Mouse (Mus musculus) limb, embryonic 12.5 days (tissue): ENCODE results near the gene 1500009L16Rik. TPM values are rescaled to one million over a fixed set of nuclear protein-coding genes. Genes with fewer than 3 reads are reported as not detected.
A peak's percentile ranks its signal among the peaks of the same experiment; 100 is the strongest.

Experiments
- ATAC-seq: fragments of 200-750 bp; cut with Nextera tagmentation; 2 replicates; pipeline ENCODE4 v1.8.0; 2017; ENCODE audit warnings: low read depth, moderate TSS enrichment; ENCODE audit not compliant: insufficient number of reproducible peaks, insufficient read depth, low FRiP score, low TSS enrichment
- H3K27ac ChIP-seq: fragments of 300-500 bp; sonication (generic); 2 replicates; pipeline ENCODE4 v1.5.1; 2016; ENCODE audit warnings: mild to moderate bottlenecking, moderate library complexity
- H3K27me3 ChIP-seq: fragments of 300-500 bp; sonication (generic); 2 replicates; pipeline ENCODE4 v1.6.1; 2016; ENCODE audit warnings: mild to moderate bottlenecking, moderate library complexity
- H3K36me3 ChIP-seq: fragments of 300-500 bp; sonication (generic); 2 replicates; pipeline ENCODE4 v1.6.1; 2016; ENCODE audit warnings: mild to moderate bottlenecking, moderate library complexity
- H3K4me1 ChIP-seq: fragments of 300-500 bp; sonication (generic); replicated peaks from 2 replicates; pipeline ENCODE4 v1.6.1; 2016
- H3K4me2 ChIP-seq: fragments of 300-500 bp; sonication (generic); 2 replicates; pipeline ENCODE4 v1.6.1; 2016; ENCODE audit warnings: mild to moderate bottlenecking, moderate library complexity
- H3K4me3 ChIP-seq: fragments of 300-500 bp; sonication (generic); replicated peaks from 2 replicates; pipeline ENCODE4 v1.5.1; 2016; ENCODE audit warnings: mild to moderate bottlenecking
- H3K9ac ChIP-seq: fragments of 300-500 bp; sonication (generic); replicated peaks from 2 replicates; pipeline ENCODE4 v1.6.1; 2016; ENCODE audit warnings: mild to moderate bottlenecking, moderate library complexity
- H3K9me3 ChIP-seq: fragments of 300-500 bp; sonication (generic); 2 replicates; pipeline ENCODE4 v1.6.1; 2016; ENCODE audit warnings: mild to moderate bottlenecking, moderate library complexity
- WGBS: fragments of 180-500 bp; shearing (Covaris S2); methylation state at CpG from one replicate; pipeline ENCODE4 v1.1.7; 2016; 5-methylcytosine and 5-hydroxymethylcytosine counted together
- polyA plus RNA-seq: library from polyadenylated mRNA; unstranded; fragments of >200 nt; fragmentation: Nextera tagmentation; extraction: Ambion mirVana; gene quantifications from 2 replicates; pipeline ENCODE4 v1.2.1, GENCODE M21; 2016

The 1500009L16Rik gene
- polyA plus RNA-seq, 1 experiment from 2014 or later = 43.9 TPM

DNA sequence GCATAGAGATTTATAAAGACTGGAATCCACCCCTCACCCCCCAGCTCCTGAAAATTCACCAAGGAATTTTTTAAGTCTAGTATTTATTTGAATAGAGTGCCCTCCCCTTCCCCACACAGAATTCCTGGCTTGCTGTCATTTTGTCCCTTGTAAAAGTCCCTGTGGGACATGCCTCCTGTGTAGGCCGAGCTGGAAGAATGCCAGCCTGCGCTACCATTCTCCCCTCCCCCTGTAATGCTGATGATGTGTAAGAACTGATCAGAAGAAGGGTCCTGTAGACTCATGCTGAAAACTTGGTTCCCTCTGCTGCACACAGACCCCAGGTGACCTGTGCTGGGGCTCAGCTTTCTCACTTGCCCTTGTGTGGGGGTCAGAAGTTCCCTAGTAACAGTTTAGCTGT is 37.9 kb downstream of the 1500009L16Rik start:
- Histone ChIP-seq H3K36me3 (peaks cover 24% of the 10 kb centered on the region), H3K9ac (0 out of 2 replicates have a peak overlapping the region, but pooled peaks have one; percentile 4), H3K4me3 (no peak overlapping the region), H3K4me2 (no peak overlapping the region), H3K4me1 (peaks cover 11% of the 10 kb centered on the region), H3K27me3 (no peaks in the 10 kb centered on the region), H3K9me3 (peaks cover 5% of the 10 kb centered on the region; the same call in 1 of the 2 replicates), H3K27ac (0 out of 2 replicates have a peak overlapping the region, but pooled peaks have one; percentile 41)
- 56% methylated on average over 2 of the region's 2 CpGs for WGBS
- ATAC-seq = no peak

DNA sequence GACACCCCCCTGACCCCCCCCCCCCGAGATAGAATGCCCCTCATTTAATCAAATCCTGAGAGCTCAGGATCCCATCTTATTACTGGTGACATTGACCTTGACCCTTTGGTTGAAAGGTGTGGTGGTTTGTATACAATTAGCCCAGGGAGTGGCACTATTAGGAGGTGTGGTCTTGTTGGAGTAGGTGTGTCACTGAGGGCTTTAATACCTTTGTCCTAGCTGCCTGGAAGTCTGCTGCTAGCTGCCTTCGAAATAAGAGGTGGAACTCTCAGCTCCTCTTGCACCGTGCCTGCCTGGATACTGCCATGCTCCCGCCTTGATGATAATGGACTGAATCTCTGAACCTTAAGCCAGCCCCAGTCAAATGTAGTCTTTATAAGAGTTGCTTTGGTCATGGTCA is 41.2 kb downstream of the 1500009L16Rik start:
- peaks cover 11% of the 10 kb centered on the region for H3K4me1 ChIP-seq
- no peak overlapping the region for H3K4me2 ChIP-seq
- no peak for ATAC-seq
- no peaks in the 10 kb centered on the region for H3K27me3 ChIP-seq
- H3K9ac ChIP-seq = no peak overlapping the region
- H3K27ac ChIP-seq = no peak overlapping the region
- H3K9me3 ChIP-seq = peaks cover 9% of the 10 kb centered on the region; the same call in 1 of the 2 replicates
- peaks cover 24% of the 10 kb centered on the region for H3K36me3 ChIP-seq
- 86% methylated on average over 4 of the region's 4 CpGs for WGBS
- no peak overlapping the region for H3K4me3 ChIP-seq

DNA sequence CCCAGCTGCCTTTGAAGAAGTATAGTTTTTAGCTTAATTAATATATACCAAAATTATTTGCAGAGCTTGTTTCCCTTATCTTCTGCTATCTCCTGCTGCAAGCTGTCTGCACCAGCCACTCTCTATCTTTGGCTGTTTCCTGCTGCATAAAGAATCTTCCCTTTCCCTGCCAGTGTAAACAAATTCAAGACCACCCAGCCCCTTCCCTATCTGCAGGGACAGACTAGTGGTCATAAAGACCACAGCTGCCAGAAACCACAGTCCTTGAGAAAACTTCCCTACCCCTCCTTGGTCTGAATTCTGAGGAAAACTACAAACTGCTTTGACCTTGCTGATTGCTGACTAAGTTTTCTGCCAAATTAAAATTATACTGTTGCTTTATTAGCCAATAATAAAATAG is 44.2 kb downstream of the 1500009L16Rik start:
- Histone ChIP-seq H3K36me3 (peaks cover 24% of the 10 kb centered on the region), H3K4me3 (no peak overlapping the region), H3K9ac (no peak overlapping the region), H3K27me3 (no peaks in the 10 kb centered on the region), H3K4me2 (no peak overlapping the region), H3K27ac (no peak overlapping the region), H3K9me3 (peaks cover 9% of the 10 kb centered on the region; the same call in 1 of the 2 replicates), H3K4me1 (no peaks in the 10 kb centered on the region)
- no peak for ATAC-seq

DNA sequence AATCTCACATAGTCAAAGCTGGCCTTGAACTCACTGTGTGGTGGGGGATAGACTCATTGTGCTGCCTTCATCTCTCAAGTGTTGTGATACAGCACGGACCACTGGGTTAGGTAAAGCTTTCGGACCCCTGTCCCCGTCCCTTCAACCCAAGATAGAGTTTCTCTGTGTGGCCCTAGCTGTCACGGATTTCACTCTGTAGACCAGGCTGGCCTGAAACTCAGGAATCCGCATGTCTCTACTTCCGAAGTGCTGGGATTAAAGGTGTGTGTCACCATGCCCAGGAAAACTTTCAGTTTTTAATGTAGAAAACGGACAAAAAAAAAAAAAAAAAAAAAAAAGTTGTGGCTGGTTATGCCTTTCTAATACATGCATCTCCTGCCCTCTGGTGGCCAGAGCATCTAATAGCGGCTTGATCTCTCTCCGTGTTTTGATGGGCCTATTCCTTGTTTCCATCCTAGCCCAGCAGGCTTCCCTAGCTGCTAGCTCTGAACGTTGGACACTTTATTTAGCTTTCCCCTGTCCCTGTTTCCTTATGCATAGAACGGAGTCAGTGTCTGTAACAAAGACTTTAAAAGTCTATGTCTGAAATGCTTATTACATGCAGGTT is 53.7 kb downstream of the 1500009L16Rik start:
- Histone ChIP-seq H3K4me3 (no peak overlapping the region), H3K27me3 (no peaks in the 10 kb centered on the region), H3K36me3 (no peaks in the 10 kb centered on the region), H3K4me2 (no peak overlapping the region), H3K4me1 (no peaks in the 10 kb centered on the region), H3K9ac (no peak overlapping the region), H3K9me3 (peaks cover 11% of the 10 kb centered on the region; the same call in 1 of the 2 replicates), H3K27ac (no peak overlapping the region)
- 44% methylated on average over 11 of the region's 11 CpGs for WGBS
- no peak for ATAC-seq

DNA sequence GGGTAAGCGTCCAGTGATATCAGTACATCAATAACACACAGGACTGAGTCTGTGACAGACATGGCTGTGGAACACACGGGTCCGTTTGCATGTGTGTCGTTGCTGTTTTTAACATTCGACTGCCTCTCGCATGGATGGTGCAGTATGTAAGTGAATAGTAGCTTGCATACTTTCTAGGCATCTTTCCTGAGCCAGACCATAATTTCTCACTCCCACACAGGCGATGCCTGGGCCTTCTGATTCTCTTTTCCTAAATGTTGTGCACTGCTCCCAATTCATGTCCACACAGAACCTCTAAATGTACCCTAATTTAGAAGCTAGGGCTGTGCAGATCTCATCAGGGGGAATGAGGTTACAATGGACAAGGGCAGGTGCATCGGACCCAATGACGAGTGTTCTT is 54.6 kb downstream of the 1500009L16Rik start:
- Histone ChIP-seq H3K9me3 (peaks cover 11% of the 10 kb centered on the region; the same call in 1 of the 2 replicates), H3K9ac (no peak overlapping the region), H3K4me2 (no peak overlapping the region), H3K4me3 (no peak overlapping the region), H3K4me1 (no peaks in the 10 kb centered on the region), H3K36me3 (no peaks in the 10 kb centered on the region), H3K27me3 (no peaks in the 10 kb centered on the region), H3K27ac (no peak overlapping the region)
- ATAC-seq = no peak
- WGBS = 89% methylated on average over 9 of the region's 9 CpGs

DNA sequence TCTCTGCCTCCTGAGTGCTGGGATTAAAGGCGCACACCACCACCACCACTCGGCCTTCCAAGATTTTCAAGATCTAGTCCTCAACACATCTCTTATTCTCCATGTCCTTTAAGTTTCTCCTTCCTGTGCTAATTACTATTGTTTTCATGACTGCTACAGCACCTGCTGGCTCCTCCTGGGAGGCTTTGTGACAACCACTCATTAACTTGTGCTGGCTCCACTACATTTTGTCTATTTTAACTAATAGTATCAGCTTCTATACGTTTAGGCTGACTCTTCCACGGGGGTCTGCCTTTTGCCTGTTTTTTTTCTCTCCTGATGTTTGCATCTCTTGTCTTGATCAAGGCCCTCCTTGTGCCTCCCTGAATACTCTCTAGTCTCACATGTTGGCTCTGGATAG is 59.2 kb downstream of the 1500009L16Rik start:
- no peak for ATAC-seq
- no peak overlapping the region for H3K27ac ChIP-seq
- no peaks in the 10 kb centered on the region for H3K27me3 ChIP-seq
- no peak overlapping the region for H3K4me3 ChIP-seq
- H3K9me3 ChIP-seq = peaks cover 11% of the 10 kb centered on the region; the same call in 1 of the 2 replicates
- peaks cover 19% of the 10 kb centered on the region for H3K4me1 ChIP-seq
- H3K4me2 ChIP-seq = no peak overlapping the region
- H3K9ac ChIP-seq = no peak overlapping the region
- H3K36me3 ChIP-seq = no peaks in the 10 kb centered on the region
- WGBS = 85% methylated on average over 4 of the region's 4 CpGs

DNA sequence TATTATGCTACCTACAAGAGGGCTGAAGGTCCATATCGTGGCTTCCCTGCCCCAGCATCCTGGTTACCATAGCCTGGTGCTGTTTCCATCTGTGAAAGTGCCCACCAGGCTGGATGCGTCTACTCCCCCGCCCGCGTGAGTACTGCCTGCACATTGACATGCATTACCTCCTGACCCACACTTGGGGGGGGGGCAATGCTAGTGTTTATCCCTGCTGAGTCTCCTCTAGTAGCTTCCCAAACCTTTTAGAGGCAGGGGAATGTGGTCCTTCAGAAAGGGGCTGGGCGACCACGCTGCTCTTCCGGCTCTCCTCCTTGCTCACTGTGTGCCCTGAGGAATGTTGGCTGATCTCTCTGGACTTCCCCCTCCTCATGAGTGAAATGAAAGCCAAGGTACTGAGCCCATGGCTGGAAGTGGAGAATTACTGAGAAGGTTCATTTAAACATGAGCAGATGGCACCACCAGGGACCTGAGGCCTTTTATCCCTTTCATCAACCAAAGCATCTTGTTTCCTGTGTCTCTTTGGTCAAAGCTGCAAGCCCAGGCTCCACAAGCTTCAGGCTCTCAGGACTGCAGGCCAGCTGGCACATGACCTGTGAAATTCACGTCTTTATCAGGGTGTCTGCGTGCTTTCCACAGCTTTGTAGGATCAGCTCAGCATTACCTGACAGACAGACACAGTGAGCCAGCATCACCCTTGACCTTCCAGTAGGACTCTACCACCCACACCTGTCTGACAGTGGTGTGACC is 59.9 kb downstream of the 1500009L16Rik start:
- H3K36me3 ChIP-seq = no peaks in the 10 kb centered on the region
- H3K4me2 ChIP-seq = no peak overlapping the region
- H3K9me3 ChIP-seq = peaks cover 11% of the 10 kb centered on the region; the same call in 1 of the 2 replicates
- H3K9ac ChIP-seq = no peak overlapping the region
- WGBS = 86% methylated on average over 10 of the region's 10 CpGs
- no peak for ATAC-seq
- H3K4me3 ChIP-seq = no peak overlapping the region
- H3K27ac ChIP-seq = no peak overlapping the region
- H3K27me3 ChIP-seq = no peaks in the 10 kb centered on the region
- peaks cover 19% of the 10 kb centered on the region for H3K4me1 ChIP-seq

DNA sequence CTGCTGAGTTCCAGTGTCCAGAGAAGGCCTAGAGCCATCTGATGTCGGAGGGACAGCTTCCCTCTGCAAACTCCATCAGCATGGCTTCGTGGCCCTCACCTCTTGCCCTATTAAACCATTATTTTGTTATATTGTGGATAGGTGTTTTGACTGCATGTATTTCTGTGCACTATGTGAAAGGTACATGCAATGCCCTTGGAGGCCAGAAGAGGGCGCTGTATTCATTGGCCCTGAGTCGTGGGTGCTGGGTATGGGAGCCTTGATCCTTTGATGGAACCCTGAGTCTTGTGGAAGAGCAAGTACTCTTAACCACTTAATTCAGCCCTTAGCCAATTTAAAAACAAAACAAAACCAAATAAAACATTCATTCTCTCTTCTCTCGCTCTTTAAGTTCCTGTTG is 62.3 kb downstream of the 1500009L16Rik start:
- Histone ChIP-seq H3K27me3 (no peaks in the 10 kb centered on the region), H3K4me3 (no peak overlapping the region), H3K9ac (no peak overlapping the region), H3K27ac (peak overlapping the region; percentile 77), H3K4me1 (peaks cover 19% of the 10 kb centered on the region), H3K4me2 (no peak overlapping the region), H3K36me3 (no peaks in the 10 kb centered on the region), H3K9me3 (0 out of 2 replicates have a peak, but pooled peaks cover 2% of the 10 kb centered on the region)
- 30% methylated on average over 5 of the region's 5 CpGs for WGBS
- no peak for ATAC-seq

DNA sequence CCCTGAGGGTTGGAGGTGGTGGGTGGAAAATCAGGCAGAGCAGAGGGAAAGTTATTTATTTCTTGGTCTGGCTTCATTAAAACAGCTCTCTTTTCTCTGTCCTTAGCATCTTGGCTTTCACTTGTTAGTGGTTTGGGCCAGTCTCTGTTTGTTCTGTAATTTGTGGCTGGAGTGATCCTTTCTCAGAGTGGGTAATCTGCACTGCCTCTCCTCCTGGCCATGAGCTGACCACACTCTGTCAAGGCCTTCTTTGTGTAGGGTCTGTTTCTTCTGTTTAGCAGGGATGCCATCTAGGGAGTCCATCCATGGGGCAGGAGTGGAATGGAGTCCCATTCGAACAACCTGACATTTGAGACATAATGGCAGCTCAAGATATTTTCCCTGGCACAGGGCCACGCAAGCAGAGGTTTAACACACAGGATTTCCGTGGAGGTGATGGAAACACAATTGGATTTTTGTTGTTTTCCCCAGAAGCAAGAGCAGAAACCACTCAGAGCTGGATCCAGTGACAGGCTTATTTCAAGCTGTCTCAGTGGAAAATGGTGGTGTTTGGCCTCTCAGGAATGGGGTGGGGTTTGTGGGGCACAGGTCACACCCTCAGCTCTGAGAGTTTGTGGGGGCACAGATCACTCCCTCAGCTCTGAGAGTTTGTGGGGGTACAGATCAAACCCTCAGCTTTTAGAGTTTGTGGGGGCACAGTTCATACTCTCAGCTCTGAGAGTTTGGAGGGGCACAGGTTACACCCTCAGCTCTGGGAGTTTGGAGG is 63.1 kb downstream of the 1500009L16Rik start:
- Histone ChIP-seq H3K27me3 (no peaks in the 10 kb centered on the region), H3K9ac (no peak overlapping the region), H3K4me2 (no peak overlapping the region), H3K4me3 (no peak overlapping the region), H3K27ac (peak overlapping the region; percentile 77), H3K9me3 (no peaks in the 10 kb centered on the region), H3K36me3 (no peaks in the 10 kb centered on the region), H3K4me1 (peaks cover 19% of the 10 kb centered on the region)
- WGBS = 42% methylated on average over 3 of the region's 3 CpGs
- peak; percentile 56; the same call in 1 of the 2 replicates for ATAC-seq

DNA sequence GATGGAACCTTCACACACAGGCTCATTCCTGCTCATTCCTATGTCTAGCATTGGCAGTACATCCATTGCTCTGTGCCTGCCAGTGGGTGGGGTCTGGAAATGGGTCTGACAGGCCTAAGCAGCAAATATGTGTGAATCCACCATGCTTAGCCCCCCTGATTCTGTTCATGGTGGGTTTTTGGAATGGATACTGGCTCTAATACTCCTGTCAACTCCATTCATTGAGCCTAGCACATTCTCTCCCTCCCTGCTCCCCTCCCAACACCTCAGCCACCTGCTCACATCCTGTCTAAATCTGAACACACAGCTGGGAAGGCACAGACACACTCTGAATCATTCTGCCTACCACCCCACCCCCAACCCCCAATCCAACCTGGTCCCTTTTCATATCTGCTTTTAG is 72.4 kb downstream of the 1500009L16Rik start:
- Histone ChIP-seq H3K4me1 (no peaks in the 10 kb centered on the region), H3K27ac (no peak overlapping the region), H3K36me3 (no peaks in the 10 kb centered on the region), H3K27me3 (no peaks in the 10 kb centered on the region), H3K4me3 (no peak overlapping the region), H3K9me3 (no peaks in the 10 kb centered on the region), H3K9ac (no peak overlapping the region), H3K4me2 (no peak overlapping the region)
- ATAC-seq = no peak

DNA sequence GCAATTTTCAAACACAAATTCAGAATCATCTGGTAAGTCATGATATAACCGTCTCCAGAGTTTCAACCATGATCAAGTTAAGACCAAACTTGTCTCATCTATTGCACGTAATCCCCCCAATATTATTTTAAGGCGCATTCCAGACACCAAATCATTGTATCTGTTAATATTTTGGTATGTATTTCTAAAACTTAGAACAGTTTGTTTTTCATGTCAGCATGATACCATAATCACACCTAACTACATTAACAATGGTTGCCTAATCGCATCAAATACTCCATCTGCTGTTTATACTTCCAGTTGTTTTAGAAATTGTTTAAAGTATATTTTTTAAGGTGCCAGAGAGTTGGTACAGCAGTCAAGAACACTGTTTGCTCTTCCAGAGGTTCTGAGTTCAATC is 72.8 kb downstream of the 1500009L16Rik start:
- 92% methylated on average over 4 of the region's 4 CpGs for WGBS
- Histone ChIP-seq H3K9ac (no peak overlapping the region), H3K4me3 (no peak overlapping the region), H3K27ac (no peak overlapping the region), H3K4me1 (no peaks in the 10 kb centered on the region), H3K36me3 (no peaks in the 10 kb centered on the region), H3K27me3 (no peaks in the 10 kb centered on the region), H3K4me2 (no peak overlapping the region), H3K9me3 (no peaks in the 10 kb centered on the region)
- no peak for ATAC-seq
